Mouse (Mus musculus): ENCODE measurements at regions not wholly inside any gene's neighbourhood (a gene's known extent, or its start where the extent isn't known, plus 50 kb on each side); places are given as distances from the start of the nearest gene placed in this dataset.

GRCm38 (mm10) chr1:35976528-35976927 is 91.7 kb upstream of the Hs6st1 start:
- TF ChIP-seq POLR2A (IDR thresholded peaks at IDR 0.05; ENCODE audit: borderline replicate concordance, extremely low read depth, low read depth, low read length) (no peak), CTCF (IDR thresholded peaks at IDR 0.05; ENCODE audit: insufficient read depth, low read length) (no peak)

All from lung, adult 2 months (tissue).